Mouse (Mus musculus) ES-E14 (cell line): ENCODE data around the gene Otud3.

Experiments used
- CHD2 ChIP-seq: IDR thresholded peaks from 2 replicates; pipeline ENCODE4 v1.6.1; 2014; ENCODE audit warnings: mild to moderate bottlenecking, low read depth, low read length, inconsistent platforms
- ZNF384 ChIP-seq: IDR thresholded peaks from 2 replicates; pipeline ENCODE4 v1.6.1; 2012; ENCODE audit warnings: low read depth, low read length, inconsistent platforms

- TF ChIP-seq CHD2 = no peak
- TF ChIP-seq ZNF384 = peak; percentile 36; the same call in 1 of the 2 replicates
Measured at GRCm38 (mm10) chr4:138884261-138884660, 29.5 kb downstream of the Otud3 start.
